Mouse (Mus musculus) midbrain, embryonic 10.5 days (tissue): ENCODE measurements around the gene Gm10720. TPM values are rescaled to one million over a fixed set of nuclear protein-coding genes. Genes with fewer than 3 reads are reported as not detected.
"Not testable (repeated sequence)": the region's sequence is repeated elsewhere in the genome, so short reads cannot be mapped to it uniquely, and the experiment has no call there.

ENCODE experiments used
- DNase-seq: peaks from one replicate; pipeline ENCODE4 v3.0.0-alpha.2; 2017; ENCODE audit warnings: low spot score
- H3K27ac ChIP-seq: fragments of 300-500 bp; sonication (generic); replicated peaks from 2 replicates; pipeline ENCODE4 v1.5.1; 2016; ENCODE audit warnings: mild to moderate bottlenecking
- H3K27me3 ChIP-seq: fragments of 300-500 bp; sonication (generic); 2 replicates; pipeline ENCODE4 v1.6.1; 2016; ENCODE audit warnings: low read depth, mild to moderate bottlenecking; ENCODE audit not compliant: poor library complexity, severe bottlenecking
- H3K36me3 ChIP-seq: fragments of 300-500 bp; sonication (generic); 2 replicates; pipeline ENCODE4 v1.6.1; 2016; ENCODE audit warnings: mild to moderate bottlenecking, moderate library complexity
- H3K4me1 ChIP-seq: fragments of 300-500 bp; sonication (generic); 2 replicates; pipeline ENCODE4 v1.6.1; 2016
- H3K4me3 ChIP-seq: fragments of 300-500 bp; sonication (generic); 2 replicates; pipeline ENCODE4 v1.5.1; 2016; ENCODE audit warnings: mild to moderate bottlenecking, moderate library complexity
- H3K9me3 ChIP-seq: fragments of 300-500 bp; sonication (generic); replicated peaks from 2 replicates; pipeline ENCODE4 v1.6.1; 2016; ENCODE audit warnings: mild to moderate bottlenecking
- WGBS: fragments of 180-500 bp; shearing (Covaris S2); methylation state at CpG from one replicate; pipeline ENCODE4 v1.1.7; 2016; 5-methylcytosine and 5-hydroxymethylcytosine counted together
- microRNA-seq: library from miRNA; unstranded; fragments of <30 nt; microRNA quantifications from one replicate; pipeline ENCODE4, GENCODE M21; 2017
- polyA plus RNA-seq: library from polyadenylated mRNA; unstranded; fragments of >200 nt; fragmentation: Nextera tagmentation; extraction: Ambion mirVana; gene quantifications from 2 replicates; pipeline ENCODE4 v1.2.1, GENCODE M21; 2016

The Gm10720 gene
- polyA plus RNA-seq, 1 experiment from 2014 or later: not detected

GRCm38 (mm10) chr9:3030677-3031318 is 15.3 kb downstream of the Gm10720 start:
- 60% methylated on average over 2 of the region's 10 CpGs for WGBS
- not testable (repeated sequence) for H3K36me3 ChIP-seq, H3K9me3 ChIP-seq, H3K4me3 ChIP-seq, H3K27me3 ChIP-seq, H3K4me1 ChIP-seq, H3K27ac ChIP-seq
- peak; percentile 95 for DNase-seq

DNA sequence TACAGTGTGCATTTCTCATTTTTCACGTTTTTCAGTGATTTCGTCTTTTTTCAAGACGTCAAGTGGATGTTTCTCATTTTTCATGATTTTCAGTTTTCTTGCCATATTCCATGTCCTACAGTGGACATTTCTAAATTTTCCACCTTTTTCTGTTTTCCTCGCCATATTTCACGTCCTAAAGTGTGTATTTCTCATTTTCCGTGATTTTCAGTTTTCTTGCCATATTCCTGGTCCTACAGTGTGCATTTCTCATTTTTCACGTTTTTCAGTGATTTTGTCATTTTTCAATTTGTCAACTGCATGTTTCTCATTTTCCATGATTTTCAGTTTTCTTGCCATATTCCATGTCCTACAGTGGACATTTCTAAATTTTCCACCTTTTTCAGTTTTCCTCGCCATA is 18.8 kb downstream of the Gm10720 start, which contains the start of gene Gm17535:
Gm17535 (plus strand) TSS at position 301 of the 400 bp plus-strand sequence.
- H3K9me3 ChIP-seq, H3K27me3 ChIP-seq, H3K36me3 ChIP-seq, H3K4me3 ChIP-seq, H3K4me1 ChIP-seq, H3K27ac ChIP-seq, DNase-seq: not testable (repeated sequence)
- WGBS: 87% methylated on average over 1 of the region's 8 CpGs

GRCm38 (mm10) chr9:3036577-3036976 is 21.1 kb downstream of the Gm10720 start, which contains the start of gene Gm10715:
Gene Gm10715 (plus strand): TSS chr9:3036877.
- 84% methylated on average over 8 of the region's 8 CpGs for WGBS
- not testable (repeated sequence) for H3K27ac ChIP-seq, H3K27me3 ChIP-seq, H3K9me3 ChIP-seq, H3K4me1 ChIP-seq, H3K4me3 ChIP-seq, DNase-seq, H3K36me3 ChIP-seq

DNA sequence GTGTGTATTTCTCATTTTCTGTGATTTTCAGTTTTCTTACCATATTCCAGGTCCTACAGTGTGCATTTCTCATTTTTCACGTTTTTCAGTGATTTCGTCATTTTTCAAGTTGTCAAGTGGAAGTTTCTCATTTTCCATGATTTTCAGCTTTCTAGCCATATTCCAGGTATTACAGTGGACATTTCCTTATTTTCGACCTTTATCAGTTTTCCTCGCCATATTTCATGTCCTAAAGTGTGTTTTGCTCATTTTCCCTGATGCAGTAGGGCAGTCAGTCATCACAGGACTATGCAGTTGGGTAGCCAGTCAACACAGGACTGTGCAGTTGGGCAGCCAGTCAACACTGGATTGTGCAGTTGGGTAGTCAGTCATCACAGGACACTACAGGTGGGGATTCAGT is 22.7 kb downstream of the Gm10720 start:
- H3K4me3 ChIP-seq, H3K4me1 ChIP-seq, DNase-seq, H3K36me3 ChIP-seq, H3K27ac ChIP-seq, H3K27me3 ChIP-seq: not testable (repeated sequence)
- 60% methylated on average over 4 of the region's 4 CpGs for WGBS
- H3K9me3 ChIP-seq: peaks cover 19% of the 10 kb centered on the region

Small RNAs within 50 kb of the gene (microRNA-seq; reads per million reads assigned to microRNA genes)
- not detected for gene Mir101c

Other genes starting within 250 kb of the Gm10720 start
- not detected in 2 replicates for gene Gm10722, start 14.7 kb upstream of the Gm10720 start, polyA plus RNA-seq
- not detected in 2 replicates for gene Gm11168, start 12.3 kb upstream of the Gm10720 start, polyA plus RNA-seq
- not detected in 2 replicates for gene Gm10721, start 2.5 kb upstream of the Gm10720 start, polyA plus RNA-seq
- not detected in 2 replicates for gene Gm10719, start 1.8 kb downstream of the Gm10720 start, polyA plus RNA-seq
- not detected in 2 replicates for gene Gm10718, start 7.9 kb downstream of the Gm10720 start, polyA plus RNA-seq
- gene Gm10717, start 9.8 kb downstream of the Gm10720 start, polyA plus RNA-seq: 0.40 TPM in 1 of 2 replicates, not detected in the other
- gene Gm17535, start 18.9 kb downstream of the Gm10720 start, polyA plus RNA-seq: not detected in 2 replicates
- not detected in 2 replicates for gene Gm10715, start 21.2 kb downstream of the Gm10720 start, polyA plus RNA-seq